Mouse (Mus musculus): Measurements from ENCODE around the gene Clec4d. TPM values are rescaled to one million over a fixed set of nuclear protein-coding genes. Genes with fewer than 3 reads are reported as not detected.

Gene Clec4d
- polyA plus RNA-seq, 1 experiment from 2014 or later: not detected

Other genes with a start within 250 kb of the Clec4d start
- gene Clec4b1, start 212.1 kb upstream of the Clec4d start, polyA plus RNA-seq (2014; fragmentation: Nextera tagmentation; extraction: Ambion mirVana): not detected in 2 replicates
- gene Clec4a2, start 155.7 kb upstream of the Clec4d start, polyA plus RNA-seq (2014; fragmentation: Nextera tagmentation; extraction: Ambion mirVana): 1.1 and 2.0 TPM in 2 replicates
- not detected in 2 replicates for gene Clec4b2, start 89.2 kb upstream of the Clec4d start, polyA plus RNA-seq (2014; fragmentation: Nextera tagmentation; extraction: Ambion mirVana)
- 0.62 and 0.68 TPM in 2 replicates for gene Clec4n, start 32.3 kb upstream of the Clec4d start, polyA plus RNA-seq (2014; fragmentation: Nextera tagmentation; extraction: Ambion mirVana)
- gene Clec4e, start 27.8 kb downstream of the Clec4d start, polyA plus RNA-seq (2014; fragmentation: Nextera tagmentation; extraction: Ambion mirVana): 0.10 TPM in 1 of 2 replicates, not detected in the other
- not detected in 2 replicates for gene Vmn2r19, start 46.2 kb downstream of the Clec4d start, polyA plus RNA-seq (2014; fragmentation: Nextera tagmentation; extraction: Ambion mirVana)
- not detected in 2 replicates for gene Vmn2r20, start 156.0 kb downstream of the Clec4d start, polyA plus RNA-seq (2014; fragmentation: Nextera tagmentation; extraction: Ambion mirVana)